Mouse (Mus musculus): ENCODE measurements around the gene Srms. TPM values are rescaled to one million over a fixed set of nuclear protein-coding genes. Genes with fewer than 3 reads are reported as not detected.
A peak's percentile ranks its signal among the peaks of the same experiment; 100 is the strongest.

Srms gene
- polyA plus RNA-seq (2011; ENCODE audit: insufficient read depth, insufficient read length, low replicate concordance, missing spikeins): not detected in 2 replicates

- Histone ChIP-seq H3K27ac (ENCODE audit: control insufficient read depth, insufficient read depth, low read depth, low read length, poor library complexity) (no peak within 1 kb of the TSS), H3K4me3 (replicated peaks; ENCODE audit: control insufficient read depth, low read depth, low read length) (peak within 1 kb of the TSS; percentile 29), H3K4me1 (ENCODE audit: control insufficient read depth, insufficient read depth, low read length) (no peaks in the 10 kb centered on the region)
- 0 out of 2 replicates have a peak, but pooled peaks have one; percentile 13 for TF ChIP-seq POLR2A (IDR thresholded peaks at IDR 0.05; ENCODE audit: borderline replicate concordance, control insufficient read depth, low read depth, low read length)
- TF ChIP-seq CTCF (IDR thresholded peaks at IDR 0.05; ENCODE audit: control insufficient read depth, insufficient read depth, low read length): no peak
- 3% methylated on average over 17 of the region's 17 CpGs for WGBS
Observed at GRCm38 (mm10) chr2:181213021-181213445, at the start of gene Srms. Gene Srms (minus strand): TSS chr2:181213185.

GRCm38 (mm10) chr2:181253248-181253647 lies 40.3 kb upstream of the Srms start:
- H3K4me1 ChIP-seq (ENCODE audit: control insufficient read depth, insufficient read depth, low read length): no peaks in the 10 kb centered on the region
- TF ChIP-seq POLR2A (IDR thresholded peaks at IDR 0.05; ENCODE audit: borderline replicate concordance, control insufficient read depth, low read depth, low read length) (no peak), CTCF (IDR thresholded peaks at IDR 0.05; ENCODE audit: control insufficient read depth, insufficient read depth, low read length) (no peak)
- no peak overlapping the region for H3K4me3 ChIP-seq (replicated peaks; ENCODE audit: control insufficient read depth, low read depth, low read length)
- WGBS: 81% methylated on average over 1 of the region's 1 CpGs
- H3K27ac ChIP-seq (ENCODE audit: control insufficient read depth, insufficient read depth, low read depth, low read length, poor library complexity): no peak overlapping the region

GRCm38 (mm10) chr2:181251841-181252240 lies 38.9 kb upstream of the Srms start:
- no peak overlapping the region for H3K27ac ChIP-seq (ENCODE audit: control insufficient read depth, insufficient read depth, low read depth, low read length, poor library complexity)

GRCm38 (mm10) chr2:181249217-181249616 lies 36.2 kb upstream of the Srms start:
- no peak overlapping the region for H3K27ac ChIP-seq (ENCODE audit: control insufficient read depth, insufficient read depth, low read depth, low read length, poor library complexity)
- TF ChIP-seq CTCF (IDR thresholded peaks at IDR 0.05; ENCODE audit: control insufficient read depth, insufficient read depth, low read length): no peak
- TF ChIP-seq POLR2A (IDR thresholded peaks at IDR 0.05; ENCODE audit: borderline replicate concordance, control insufficient read depth, low read depth, low read length): no peak
- no peak overlapping the region for H3K4me3 ChIP-seq (replicated peaks; ENCODE audit: control insufficient read depth, low read depth, low read length)
- WGBS: 72% methylated on average over 10 of the region's 10 CpGs
- no peaks in the 10 kb centered on the region for H3K4me1 ChIP-seq (ENCODE audit: control insufficient read depth, insufficient read depth, low read length)

More at GRCm38 (mm10) chr2:181251841-181252240, 38.9 kb upstream of the Srms start:
- H3K4me1 ChIP-seq (ENCODE audit: control insufficient read depth, insufficient read depth, low read length): no peaks in the 10 kb centered on the region
- no peak overlapping the region for H3K4me3 ChIP-seq (replicated peaks; ENCODE audit: control insufficient read depth, low read depth, low read length)
- 71% methylated on average over 1 of the region's 1 CpGs for WGBS
- TF ChIP-seq POLR2A (IDR thresholded peaks at IDR 0.05; ENCODE audit: borderline replicate concordance, control insufficient read depth, low read depth, low read length) (no peak), CTCF (IDR thresholded peaks at IDR 0.05; ENCODE audit: control insufficient read depth, insufficient read depth, low read length) (no peak)

- WGBS: 76% methylated on average over 2 of the region's 2 CpGs
- H3K27ac ChIP-seq (ENCODE audit: control insufficient read depth, insufficient read depth, low read depth, low read length, poor library complexity): no peak overlapping the region
- TF ChIP-seq CTCF (IDR thresholded peaks at IDR 0.05; ENCODE audit: control insufficient read depth, insufficient read depth, low read length): no peak
- no peak for TF ChIP-seq POLR2A (IDR thresholded peaks at IDR 0.05; ENCODE audit: borderline replicate concordance, control insufficient read depth, low read depth, low read length)
- H3K4me1 ChIP-seq (ENCODE audit: control insufficient read depth, insufficient read depth, low read length): peaks cover 6% of the 10 kb centered on the region; the same call in 1 of the 2 replicates
- H3K4me3 ChIP-seq (replicated peaks; ENCODE audit: control insufficient read depth, low read depth, low read length): no peak overlapping the region
Observed at GRCm38 (mm10) chr2:181245031-181245430, 32.0 kb upstream of the Srms start.

- 11% methylated on average over 11 of the region's 11 CpGs for WGBS
- Histone ChIP-seq H3K4me3 (replicated peaks; ENCODE audit: control insufficient read depth, low read depth, low read length) (no peak overlapping the region), H3K4me1 (ENCODE audit: control insufficient read depth, insufficient read depth, low read length) (peaks cover 6% of the 10 kb centered on the region; the same call in 1 of the 2 replicates), H3K27ac (ENCODE audit: control insufficient read depth, insufficient read depth, low read depth, low read length, poor library complexity) (peak overlapping the region; percentile 1; the same call in 1 of the 2 replicates)
- no peak for TF ChIP-seq CTCF (IDR thresholded peaks at IDR 0.05; ENCODE audit: control insufficient read depth, insufficient read depth, low read length)
- TF ChIP-seq POLR2A (IDR thresholded peaks at IDR 0.05; ENCODE audit: borderline replicate concordance, control insufficient read depth, low read depth, low read length): no peak
Observed at GRCm38 (mm10) chr2:181243706-181244394, 30.9 kb upstream of the Srms start.

- peaks cover 6% of the 10 kb centered on the region; the same call in 1 of the 2 replicates for H3K4me1 ChIP-seq (ENCODE audit: control insufficient read depth, insufficient read depth, low read length)
- no peak overlapping the region for H3K27ac ChIP-seq (ENCODE audit: control insufficient read depth, insufficient read depth, low read depth, low read length, poor library complexity)
- H3K4me3 ChIP-seq (replicated peaks; ENCODE audit: control insufficient read depth, low read depth, low read length): no peak overlapping the region
- 57% methylated on average over 3 of the region's 3 CpGs for WGBS
- TF ChIP-seq CTCF (IDR thresholded peaks at IDR 0.05; ENCODE audit: control insufficient read depth, insufficient read depth, low read length): no peak
- TF ChIP-seq POLR2A (IDR thresholded peaks at IDR 0.05; ENCODE audit: borderline replicate concordance, control insufficient read depth, low read depth, low read length): no peak
Observed at GRCm38 (mm10) chr2:181242314-181242665, 29.3 kb upstream of the Srms start.

GRCm38 (mm10) chr2:181241602-181242313 lies 28.8 kb upstream of the Srms start, which contains the start of gene Helz2:
Gene Helz2 (minus strand): TSS chr2:181242027.
- H3K4me1 ChIP-seq (ENCODE audit: control insufficient read depth, insufficient read depth, low read length): peaks cover 6% of the 10 kb centered on the region; the same call in 1 of the 2 replicates
- TF ChIP-seq CTCF (IDR thresholded peaks at IDR 0.05; ENCODE audit: control insufficient read depth, insufficient read depth, low read length) (no peak), POLR2A (IDR thresholded peaks at IDR 0.05; ENCODE audit: borderline replicate concordance, control insufficient read depth, low read depth, low read length) (0 out of 2 replicates have a peak, but pooled peaks have one; percentile 41)
- peak within 1 kb of the TSS; percentile 49 for H3K27ac ChIP-seq (ENCODE audit: control insufficient read depth, insufficient read depth, low read depth, low read length, poor library complexity)
- peak within 1 kb of the TSS; percentile 84 for H3K4me3 ChIP-seq (replicated peaks; ENCODE audit: control insufficient read depth, low read depth, low read length)
- WGBS: 3% methylated on average over 16 of the region's 16 CpGs

All from bone marrow, adult 2 months (tissue).